Comparison of ENCODE assay signal across 18 mouse cellular contexts in the genomic region with DNA sequence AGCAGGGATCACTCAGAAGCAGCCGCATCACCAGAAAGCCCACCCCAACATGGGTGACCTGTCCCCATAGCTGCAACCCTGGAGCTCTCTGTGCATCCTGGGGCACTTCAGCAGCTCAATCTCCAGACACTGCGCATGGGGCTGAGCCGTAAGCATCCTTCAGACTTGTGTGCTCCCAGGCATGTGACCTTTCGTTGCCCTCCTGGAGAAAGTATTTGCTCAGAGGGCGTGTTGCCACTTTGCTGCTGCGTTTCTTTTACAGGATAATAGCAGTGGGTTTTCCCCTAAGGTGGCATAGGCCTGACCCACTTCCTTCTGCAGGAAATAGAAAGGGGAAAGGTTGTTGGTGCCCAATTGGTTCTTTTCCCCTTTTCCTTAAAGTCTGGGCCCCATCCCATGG. TPM values are rescaled to one million over a fixed set of nuclear protein-coding genes. Genes with fewer than 3 reads are reported as not detected.
A peak's percentile ranks its signal among the peaks of the same experiment; 100 is the strongest.
DNase-seq lines count a peak whose midpoint lies in the region; ATAC-seq and TF ChIP-seq lines count a peak whose summit lies in the region.
"Had no signal": no experiment of that assay in that cellular context is flagged by ENCODE, and none has a peak within 500 bp of the region (broad histone marks: within the 10 kb centered on the region; RNA-seq: fewer than 3 reads in every experiment).

No protein-coding gene starts in this region.

- H3K4me1 ChIP-seq in ES-Bruce4 (ENCODE audit: control insufficient read depth, insufficient read depth, low read length) = peaks cover under 1% of the 10 kb centered on the region
- peaks cover 5% of the 10 kb centered on the region; the same call in 1 of the 2 replicates for H3K4me1 ChIP-seq in intestine, embryonic 14.5 days (replicated peaks; ENCODE audit: control insufficient read depth, insufficient read depth, low read length)
- no peaks in the 10 kb centered on the region for H3K4me1 ChIP-seq in midbrain, embryonic 15.5 days
- H3K4me1 ChIP-seq: neural tube, embryonic 13.5 days had no signal

- no peak overlapping the region for H3K27ac ChIP-seq in ES-Bruce4 (ENCODE audit: insufficient read depth, low read length)
- H3K27ac ChIP-seq in intestine, embryonic 14.5 days (ENCODE audit: low read depth) = no peak overlapping the region
- H3K27ac ChIP-seq in midbrain, embryonic 15.5 days = no peak overlapping the region
- H3K27ac ChIP-seq: macrophage; neural tube, embryonic 13.5 days had no signal

- WGBS in intestine, embryonic 14.5 days = 23% methylated on average over 6 of the region's 6 CpGs
- WGBS in midbrain, embryonic 15.5 days = 73% methylated on average over 6 of the region's 6 CpGs

- no peaks in the 10 kb centered on the region for H3K27me3 ChIP-seq in ES-Bruce4 (ENCODE audit: control insufficient read depth, insufficient read depth, low read length, poor library complexity, severe bottlenecking)
- no peaks in the 10 kb centered on the region for H3K27me3 ChIP-seq in intestine, embryonic 14.5 days (replicated peaks; ENCODE audit: control insufficient read depth, insufficient read depth, low read length)
- H3K27me3 ChIP-seq in midbrain, embryonic 15.5 days (replicated peaks) = no peaks in the 10 kb centered on the region
- H3K27me3 ChIP-seq: neural tube, embryonic 13.5 days had no signal

- H3K9ac ChIP-seq in ES-Bruce4 (ENCODE audit: low read depth, poor library complexity, severe bottlenecking) = no peak overlapping the region
- H3K9ac ChIP-seq in intestine, embryonic 14.5 days (ENCODE audit: low read length) = no peak overlapping the region
- no peak overlapping the region for H3K9ac ChIP-seq in midbrain, embryonic 15.5 days
- H3K9ac ChIP-seq: neural tube, embryonic 13.5 days had no signal

- intact Hi-C loops in left cerebral cortex, postnatal 25 days (cut with DNase I) = no loop called here

- TF ChIP-seq POLR2A in ES-Bruce4 (IDR thresholded peaks at IDR 0.05; ENCODE audit: insufficient read depth, low read length) = no peak

- H3K9me3 ChIP-seq in ES-Bruce4 (replicated peaks; ENCODE audit: control insufficient read depth, insufficient read depth, low read length, poor library complexity, severe bottlenecking) = no peaks in the 10 kb centered on the region
- H3K9me3 ChIP-seq in intestine, embryonic 14.5 days (ENCODE audit: control insufficient read depth, low read length) = no peaks in the 10 kb centered on the region
- H3K9me3 ChIP-seq in midbrain, embryonic 15.5 days = no peaks in the 10 kb centered on the region
- H3K9me3 ChIP-seq: neural tube, embryonic 13.5 days had no signal

- peak; percentile 64 for DNase-seq in 3T3-L1 (ENCODE audit: low read depth, low spot score)
- DNase-seq in intestine, embryonic 14.5 days (ENCODE audit: low spot score) = no peak
- DNase-seq in lung, postnatal 25 days (ENCODE audit: low spot score) = peak; percentile 55
- no peak for DNase-seq in left cerebral cortex, postnatal 25 days (ENCODE audit: low spot score in 2 of 2)
- DNase-seq in adrenal gland, postnatal 36 days = no peak
- no peak for DNase-seq in cerebellum, adult 11 months
- DNase-seq: adrenal gland, postnatal 10 days; cerebellum, postnatal 36 days; heart, postnatal 36 days; kidney, postnatal 4 days; midbrain, embryonic 14.5 days had no signal

- H3K36me3 ChIP-seq in ES-Bruce4 (ENCODE audit: control insufficient read depth, insufficient read depth, low read length, poor library complexity, severe bottlenecking) = no peaks in the 10 kb centered on the region
- H3K36me3 ChIP-seq in intestine, embryonic 14.5 days (ENCODE audit: control insufficient read depth, insufficient read depth, low read length) = no peaks in the 10 kb centered on the region
- H3K36me3 ChIP-seq in midbrain, embryonic 15.5 days (replicated peaks) = no peaks in the 10 kb centered on the region
- H3K36me3 ChIP-seq: neural tube, embryonic 13.5 days had no signal

- H3K4me3 ChIP-seq in ES-Bruce4 (ENCODE audit: low read depth, low read length) = no peak overlapping the region
- no peak overlapping the region for H3K4me3 ChIP-seq in intestine, embryonic 14.5 days (ENCODE audit: low read depth, low read length)
- H3K4me3 ChIP-seq in midbrain, embryonic 15.5 days = no peak overlapping the region
- H3K4me3 ChIP-seq: neural tube, embryonic 13.5 days had no signal

- ATAC-seq in intestine, embryonic 14.5 days (replicated peaks; ENCODE audit: low FRiP score, low TSS enrichment, low read depth) = peak; percentile 78
- no peak for ATAC-seq in midbrain, embryonic 15.5 days (replicated peaks)
- ATAC-seq: forebrain, embryonic 16.5 days had no signal

- no peak overlapping the region for H3K4me2 ChIP-seq in intestine, embryonic 14.5 days (ENCODE audit: low read length)
- no peak overlapping the region for H3K4me2 ChIP-seq in midbrain, embryonic 15.5 days
- H3K4me2 ChIP-seq: neural tube, embryonic 13.5 days had no signal

- no peak for TF ChIP-seq CTCF in ES-Bruce4 (IDR thresholded peaks at IDR 0.05; ENCODE audit: low read depth, low read length)

- TF ChIP-seq EP300 in ES-Bruce4 (IDR thresholded peaks at IDR 0.05; ENCODE audit: insufficient read depth, low read depth, low read length) = peak; percentile 67; the same call in 1 of the 2 replicates

RNA-seq across cellular contexts. Expression of a gene that starts 48.1 kb away (rescaled TPM):
- 1.2 and 1.9 TPM in 2 replicates for polyA plus RNA-seq in ES-Bruce4 (2011; ENCODE audit: insufficient read depth, insufficient read length, low read depth, missing spikeins)
- polyA plus RNA-seq in intestine, embryonic 14.5 days (2014; fragmentation: Nextera tagmentation; extraction: Ambion mirVana) = 1.5 and 1.6 TPM in 2 replicates
- total RNA-seq in left cerebral cortex, postnatal 25 days (2021) = 10 to 100 TPM; 37.5 to 40.6 TPM
- under 1 TPM; 0.66 to 0.69 TPM for total RNA-seq in adrenal gland, postnatal 36 days (2021)
- polyA plus RNA-seq in midbrain, embryonic 15.5 days (2015; fragmentation: Nextera tagmentation; extraction: Ambion mirVana) = 20.3 and 21.7 TPM in 2 replicates
- polyA plus RNA-seq: macrophage had no signal

RNA-seq across cellular contexts. Expression of a gene that starts 55.2 kb away (rescaled TPM):
- 2.2 and 2.3 TPM in 2 replicates for polyA plus RNA-seq in ES-Bruce4 (2011; ENCODE audit: insufficient read depth, insufficient read length, low read depth, missing spikeins)
- 0.17 and 0.47 TPM in 2 replicates for polyA plus RNA-seq in intestine, embryonic 14.5 days (2014; fragmentation: Nextera tagmentation; extraction: Ambion mirVana)
- total RNA-seq in left cerebral cortex, postnatal 25 days (2021) = not detected
- total RNA-seq in adrenal gland, postnatal 36 days (2021) = under 1 TPM in 1 of 2 experiments, not detected in 1; 0.13 TPM
- 0.22 TPM in 1 of 2 replicates, not detected in the other for polyA plus RNA-seq in midbrain, embryonic 15.5 days (2015; fragmentation: Nextera tagmentation; extraction: Ambion mirVana)
- total RNA-seq: gastrocnemius, adult 8-10 months; heart, postnatal 36 days; left cerebral cortex, adult 18-20 months had no signal
- polyA plus RNA-seq: forebrain, embryonic 16.5 days; neural tube, embryonic 13.5 days had no signal

Comparison
In these comparisons a context has a peak if more than half of its experiments do, and no peak if none do; other contexts are left out.
1. DNase-seq: peak in 3T3-L1 (single experiment) and lung, postnatal 25 days (single experiment); none in intestine, embryonic 14.5 days (single experiment), left cerebral cortex, postnatal 25 days (0 of 2), adrenal gland, postnatal 36 days (0 of 2) and cerebellum, adult 11 months (single experiment).